Mouse (Mus musculus) urinary bladder, postnatal 4 days (tissue): Measurements from ENCODE around the gene Aanat.

Source experiments
- DNase-seq, 2 experiments: peaks; one replicate each; pipeline ENCODE4 v3.0.0; 2021 to 2022; ENCODE audit warnings: low spot score in 2 of 2

Aanat gene

DNA sequence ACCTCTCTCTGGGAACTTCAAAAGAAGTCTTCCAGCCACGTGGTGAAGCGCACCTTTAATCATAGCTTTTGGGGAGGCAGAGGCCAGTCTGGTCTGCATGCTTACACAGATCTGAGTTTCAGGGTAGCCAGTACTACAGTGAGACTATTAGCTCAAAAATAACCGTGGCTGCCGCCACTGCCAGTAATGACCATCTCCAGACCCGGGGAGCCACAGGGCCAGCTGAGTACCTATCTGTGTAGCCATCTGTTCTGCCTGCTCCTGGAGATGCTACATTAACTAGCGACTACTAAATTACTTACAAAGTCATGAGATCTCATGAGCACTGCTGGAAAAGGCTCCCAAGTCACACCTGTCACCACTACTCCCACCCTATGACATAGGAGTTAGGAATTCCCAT lies 11.2 kb upstream of the Aanat start:
- no peak for DNase-seq

DNA sequence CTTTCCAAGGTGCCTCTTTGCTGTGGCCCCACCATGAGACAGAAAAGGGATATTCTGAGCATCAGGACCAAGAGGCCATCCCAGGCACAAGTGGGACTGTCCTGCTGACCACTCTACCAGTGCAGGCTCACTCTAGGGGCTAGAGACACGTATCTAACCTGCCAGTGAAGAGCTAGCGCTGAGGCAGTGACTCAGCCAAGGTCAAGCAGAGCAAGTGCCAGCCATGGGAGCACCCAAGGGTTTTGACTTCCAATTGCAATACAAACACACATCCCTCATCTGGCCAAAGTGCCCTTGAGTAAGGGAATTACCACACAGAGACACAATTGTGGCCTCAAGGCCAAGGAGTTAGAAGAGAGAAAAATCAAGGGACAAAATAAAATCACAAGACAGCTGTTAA lies 10.8 kb upstream of the Aanat start:
- DNase-seq = no peak

DNA sequence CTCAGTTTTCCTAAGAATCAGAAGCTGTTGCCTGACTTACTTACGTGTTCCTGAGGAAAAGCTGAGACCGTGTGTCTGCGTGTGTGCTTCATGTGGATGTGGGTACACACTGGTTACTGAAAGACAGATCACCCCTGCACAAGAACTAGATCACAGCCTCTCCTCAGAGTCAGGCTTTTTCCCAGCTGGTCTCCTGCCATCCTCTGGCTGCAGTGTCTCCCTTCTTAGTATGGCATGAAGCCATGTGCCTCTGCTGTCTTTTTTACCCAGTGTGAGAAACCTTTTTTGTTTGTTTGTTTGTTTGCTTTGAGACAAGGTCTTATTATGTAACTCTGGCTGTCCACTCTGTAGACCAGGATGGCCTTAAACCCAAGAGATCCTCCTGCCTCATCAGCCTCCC lies 7.0 kb upstream of the Aanat start:
- DNase-seq = no peak

DNA sequence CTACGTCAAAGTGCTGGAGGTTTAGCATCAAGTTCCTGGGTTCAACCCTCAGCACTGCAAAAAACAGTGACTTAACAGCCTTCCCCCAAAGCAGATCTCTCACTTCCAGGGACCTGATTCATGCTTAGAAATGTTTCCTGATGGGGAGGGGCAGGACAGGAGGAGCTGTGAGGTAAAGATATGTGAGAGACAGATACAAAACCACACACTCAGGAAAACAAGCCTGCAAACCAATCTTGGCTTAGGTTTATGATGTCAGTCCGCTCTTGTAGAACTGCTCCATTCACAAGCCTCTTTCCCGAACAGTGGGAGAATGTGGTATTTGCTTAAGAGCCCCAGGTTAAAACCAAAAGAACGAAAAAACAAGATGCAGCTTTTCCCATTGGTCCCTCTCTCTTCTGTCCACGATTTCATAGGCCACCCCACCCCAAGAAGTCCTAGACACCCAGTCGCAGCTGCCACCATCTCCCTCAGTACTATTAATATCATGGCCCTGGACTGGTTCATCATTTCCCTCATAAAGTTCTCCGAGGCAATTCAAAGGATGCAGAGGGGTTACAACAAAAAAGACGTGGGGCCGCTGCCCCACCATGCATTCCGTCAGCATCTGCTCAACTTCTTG lies 6.1 kb upstream of the Aanat start:
- no peak for DNase-seq

DNA sequence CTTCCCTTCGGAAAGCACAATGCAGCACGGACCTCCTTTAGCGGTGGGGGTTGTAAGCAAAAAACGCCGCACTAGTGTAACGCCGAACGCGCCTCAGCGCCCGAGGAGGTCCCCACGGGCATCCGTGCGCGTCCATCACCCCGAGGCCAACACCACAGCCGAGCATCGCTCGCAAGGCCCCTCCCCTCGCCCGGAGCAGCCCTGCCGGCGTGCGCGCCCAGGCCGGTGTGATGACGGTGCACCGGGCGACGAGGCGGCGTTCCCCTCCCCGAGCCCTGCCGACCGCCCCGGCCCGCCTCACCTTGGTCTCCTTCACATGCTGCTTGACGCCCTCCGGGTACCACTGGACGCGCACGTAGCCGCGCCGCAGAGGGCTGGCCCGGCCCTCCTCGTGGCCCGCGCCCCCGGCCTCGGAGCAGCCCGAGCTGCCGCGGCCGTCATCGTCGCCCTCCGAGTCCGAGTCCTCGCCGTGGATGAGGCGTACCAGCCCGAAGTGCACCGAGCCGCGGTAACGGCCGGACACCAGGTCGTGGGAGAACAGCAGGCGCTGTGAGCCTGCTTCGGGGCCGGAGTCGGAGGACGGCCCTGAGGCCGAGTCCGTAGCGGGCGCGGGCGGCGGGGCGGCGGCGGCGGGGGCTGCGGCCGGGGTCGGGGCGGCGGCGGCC lies 5.4 kb upstream of the Aanat start:
- peak in 1 of 2 experiments; percentile 43 for DNase-seq

DNA sequence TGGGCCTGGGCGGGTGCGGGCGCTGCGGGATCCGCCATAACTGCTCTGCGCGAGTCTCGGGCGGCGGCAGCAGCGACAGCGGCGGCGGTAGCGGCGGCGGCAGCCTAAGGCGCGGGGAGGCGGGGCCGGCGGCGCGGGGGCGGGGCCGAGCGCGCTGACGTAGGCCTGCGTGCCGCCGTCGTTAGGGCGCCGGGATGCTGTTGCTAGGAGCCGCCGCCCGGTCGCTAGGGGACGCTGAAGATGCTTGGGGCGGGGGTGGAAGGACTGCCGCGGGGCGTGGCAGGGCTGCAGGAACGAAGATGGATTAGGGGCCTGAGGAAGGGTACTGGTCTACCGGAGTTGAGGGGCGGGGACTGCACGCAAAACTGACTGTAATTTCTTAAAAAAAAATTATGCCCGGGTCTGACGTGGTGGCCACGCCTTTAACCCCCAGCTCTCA lies 4.8 kb upstream of the Aanat start, which contains the start of gene Ube2o:
Gene Ube2o (minus strand): TSS at position 72 of the 439 bp plus-strand sequence.
- peak; percentile 84 to 85 for DNase-seq

DNA sequence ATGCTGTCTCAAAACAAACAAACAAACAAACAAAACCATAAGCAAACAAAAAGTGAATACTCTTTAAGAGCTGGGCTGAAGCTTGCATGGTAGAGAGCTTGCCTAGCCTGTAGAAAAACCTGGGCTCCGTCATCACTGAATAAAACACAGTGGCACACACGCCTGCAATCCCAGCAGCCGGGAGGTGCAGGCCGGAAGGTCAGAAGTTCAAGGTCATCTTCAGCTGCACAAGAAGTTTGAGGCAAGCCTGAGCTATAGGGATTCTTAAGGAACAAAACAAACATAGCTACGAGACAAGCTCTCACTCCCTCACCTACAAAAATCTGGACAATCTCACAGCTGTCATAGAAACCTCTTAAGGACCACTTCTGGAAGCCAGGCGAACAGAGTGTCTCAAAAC lies 550 bp upstream of the Aanat start:
- DNase-seq = no peak

DNA sequence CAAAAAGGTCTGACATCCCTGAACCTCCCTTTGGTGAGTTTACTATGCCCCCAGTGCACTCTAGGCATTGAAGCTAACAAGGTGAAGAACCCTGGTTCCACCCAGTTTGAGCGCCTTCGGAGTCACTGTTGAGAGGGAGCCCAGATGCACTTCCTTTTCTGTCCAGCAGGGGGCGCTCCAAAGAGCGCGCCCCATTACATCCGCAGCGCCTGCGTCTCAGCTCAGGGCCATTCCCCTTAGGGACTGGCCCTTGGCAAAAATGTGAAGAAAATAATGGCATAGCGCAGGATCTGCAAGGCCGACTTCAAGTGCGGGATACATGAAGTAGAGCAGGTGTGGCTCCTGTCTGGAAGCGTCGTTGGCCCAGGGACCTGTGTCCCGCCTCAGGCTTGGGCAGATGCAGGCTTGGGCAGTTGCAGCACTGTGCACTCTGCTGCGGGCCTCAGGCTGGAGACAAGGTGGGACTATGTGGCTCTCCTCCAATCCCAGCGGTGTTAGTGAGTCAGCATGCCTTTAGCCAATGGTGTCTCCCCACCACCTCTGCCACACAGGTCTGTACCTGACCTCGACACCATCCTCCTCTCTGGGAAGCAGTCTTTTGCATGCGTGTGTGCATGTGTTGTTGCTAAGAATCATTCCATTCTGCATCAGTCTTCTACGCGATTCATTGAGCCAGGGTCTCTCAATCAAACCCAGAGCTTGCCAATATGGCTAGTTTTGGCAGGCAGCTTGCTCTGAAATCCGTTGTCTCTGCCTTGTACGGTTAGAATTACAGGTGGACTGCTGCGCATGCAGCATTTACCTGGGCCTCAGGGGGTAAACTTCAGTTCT lies 784 bp downstream of the Aanat start:
- DNase-seq = peak; percentile 53 to 77

DNA sequence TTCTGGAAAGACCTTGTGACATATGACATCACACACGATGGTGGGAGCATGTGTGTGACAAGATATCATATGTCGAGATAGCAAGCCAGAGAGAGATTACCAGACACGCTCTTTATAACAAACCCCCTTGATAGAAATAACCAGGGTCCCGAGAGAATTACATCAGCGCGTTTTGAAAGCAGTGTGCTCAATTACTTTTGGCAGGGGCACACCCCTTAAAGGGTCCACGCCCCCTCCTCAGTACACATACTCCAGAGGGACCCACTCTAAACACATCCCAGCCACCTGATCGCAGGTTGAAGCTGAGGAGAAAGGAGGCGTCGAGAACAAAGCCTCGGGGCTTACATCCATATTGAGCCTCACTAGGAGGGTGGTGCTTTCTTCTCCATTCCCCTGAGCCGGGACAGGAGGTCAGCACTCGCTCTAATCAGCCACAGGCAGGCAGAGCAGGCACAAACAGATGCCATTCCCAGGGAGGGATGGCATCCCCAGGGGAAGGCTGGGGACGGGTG lies 2.8 kb downstream of the Aanat start:
- DNase-seq = no peak

DNA sequence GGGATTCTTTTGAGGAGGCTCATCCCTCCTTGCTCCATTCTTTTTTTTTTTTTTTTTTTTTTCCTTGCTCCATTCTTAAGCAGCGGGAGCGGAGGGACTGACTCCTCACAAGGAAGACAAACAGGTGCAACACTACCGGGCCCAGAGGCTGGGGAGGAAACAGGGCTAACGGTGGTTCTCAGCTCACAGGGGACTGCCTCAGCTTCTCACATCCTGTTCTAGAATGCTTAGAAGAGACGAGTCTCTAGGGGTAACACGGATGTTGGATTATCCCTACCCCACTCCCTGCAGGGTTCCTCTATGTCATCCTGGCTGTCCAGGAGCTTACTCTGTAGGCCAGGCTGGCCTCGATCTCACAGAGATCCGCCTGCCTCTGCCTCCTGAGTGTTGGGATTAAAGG lies 3.3 kb downstream of the Aanat start:
- no peak for DNase-seq

DNA sequence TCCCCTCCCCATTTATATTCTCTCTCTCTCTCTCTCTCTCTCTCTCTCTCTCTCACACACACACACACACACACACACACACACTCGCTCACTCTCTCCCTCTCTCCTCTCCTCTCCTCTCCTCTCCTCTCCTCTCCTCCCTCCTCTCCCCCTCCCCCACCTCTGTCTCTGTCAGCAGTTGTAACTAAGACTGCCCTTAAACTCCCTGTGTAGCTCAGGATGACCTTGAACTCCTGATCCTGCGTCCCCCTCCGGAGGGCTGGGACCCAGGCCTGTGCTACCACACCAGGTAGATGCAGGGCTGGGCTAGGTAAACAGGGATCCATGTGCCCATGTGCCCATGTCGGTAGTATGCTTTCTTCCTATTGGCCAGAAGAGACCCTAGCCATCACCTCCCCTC lies 5.4 kb downstream of the Aanat start:
- no peak for DNase-seq

DNA sequence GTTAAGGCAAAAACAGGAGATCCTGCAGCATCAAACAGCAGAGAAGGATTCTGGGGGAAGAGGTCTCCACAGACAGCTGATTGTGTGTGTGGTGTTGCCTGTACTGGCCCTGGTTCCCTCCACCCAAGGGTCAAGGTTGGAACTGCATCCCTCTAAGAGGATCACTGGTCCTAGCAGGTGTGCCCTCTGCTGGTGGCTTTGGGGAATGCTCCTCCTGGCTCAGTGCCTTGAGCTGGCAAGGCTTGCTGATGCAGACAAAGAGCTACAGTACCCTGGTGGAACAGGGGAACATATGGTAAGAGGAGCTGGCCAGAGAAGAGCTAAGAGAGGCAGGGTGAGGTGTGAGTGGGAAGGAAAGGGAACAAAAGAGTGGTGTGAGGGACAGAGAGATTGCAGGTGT lies 6.2 kb downstream of the Aanat start:
- peak; percentile 88 to 95 for DNase-seq

DNA sequence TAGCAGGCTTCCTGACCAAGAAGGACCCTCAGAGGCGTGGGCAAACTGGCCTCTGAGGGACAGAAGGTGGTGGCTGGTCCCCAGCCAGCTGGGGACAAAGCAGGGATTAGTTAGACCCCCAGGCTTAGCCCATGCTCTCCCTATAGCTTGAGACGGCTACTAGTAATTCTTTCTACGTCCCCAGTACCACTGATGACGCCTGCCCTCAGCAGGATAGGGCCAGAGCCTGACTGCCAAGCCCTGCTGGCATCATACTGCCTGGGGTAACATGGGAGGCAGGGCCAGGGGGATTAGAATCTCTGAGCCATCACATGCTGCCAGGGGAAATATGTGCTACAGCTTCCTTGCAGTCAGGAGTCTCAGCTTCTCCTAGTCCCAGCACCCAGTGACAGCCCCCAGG lies 7.1 kb downstream of the Aanat start:
- DNase-seq = no peak

DNA sequence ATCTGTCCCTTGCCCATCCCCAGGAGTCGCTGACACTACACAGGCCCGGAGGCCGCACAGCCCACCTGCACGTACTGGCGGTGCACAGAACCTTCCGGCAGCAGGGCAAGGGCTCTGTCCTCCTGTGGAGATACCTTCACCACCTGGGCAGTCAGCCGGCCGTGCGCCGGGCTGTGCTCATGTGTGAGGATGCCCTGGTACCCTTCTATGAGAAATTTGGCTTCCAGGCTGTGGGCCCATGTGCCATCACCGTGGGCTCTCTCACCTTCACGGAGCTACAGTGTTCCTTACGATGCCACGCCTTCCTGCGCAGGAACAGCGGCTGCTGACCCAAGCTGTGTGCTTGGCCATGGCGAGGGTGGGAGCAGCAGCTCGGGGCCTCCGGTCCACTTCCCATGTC lies 10.5 kb downstream of the Aanat start:
- no peak for DNase-seq

DNA sequence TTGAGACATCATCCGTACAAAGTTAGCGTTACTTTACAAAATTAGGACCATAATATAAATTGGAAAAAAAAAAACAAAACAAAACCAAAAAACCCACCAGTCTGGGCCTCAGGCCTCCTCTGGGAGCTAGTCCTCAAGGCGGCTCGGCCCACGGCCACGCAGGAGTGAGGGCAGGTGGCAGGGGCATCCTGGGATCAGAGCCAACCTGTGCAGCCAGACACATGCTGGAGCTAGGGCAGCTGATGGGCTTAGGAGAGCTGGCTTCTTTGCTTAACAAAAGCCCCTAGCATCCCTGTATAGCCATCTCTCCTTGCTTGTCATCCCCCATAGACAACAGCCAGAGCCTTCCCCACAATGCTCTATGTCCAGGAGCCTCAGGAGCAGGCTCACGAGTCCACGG lies 12.0 kb downstream of the Aanat start:
- DNase-seq = no peak

DNA sequence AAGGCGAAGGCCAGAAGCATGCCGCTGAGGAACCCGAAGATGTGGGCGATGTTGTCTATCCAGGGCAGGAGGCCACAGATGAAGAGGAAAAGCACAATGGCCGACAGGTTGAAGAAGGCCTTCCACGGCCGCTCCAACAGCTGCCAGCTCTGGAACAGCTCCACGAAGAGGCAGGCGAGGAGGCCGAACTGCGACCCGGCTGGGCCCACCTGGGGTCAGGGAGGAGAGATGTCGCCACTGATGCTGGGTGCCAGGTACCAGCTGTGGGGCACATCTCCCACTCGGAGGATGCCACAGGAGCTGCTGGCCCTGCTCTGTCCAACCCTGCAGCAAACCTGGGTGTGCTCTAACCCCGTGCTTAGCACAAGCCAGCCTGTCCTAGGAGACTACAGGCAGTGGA lies 13.0 kb downstream of the Aanat start:
- DNase-seq = no peak

DNA sequence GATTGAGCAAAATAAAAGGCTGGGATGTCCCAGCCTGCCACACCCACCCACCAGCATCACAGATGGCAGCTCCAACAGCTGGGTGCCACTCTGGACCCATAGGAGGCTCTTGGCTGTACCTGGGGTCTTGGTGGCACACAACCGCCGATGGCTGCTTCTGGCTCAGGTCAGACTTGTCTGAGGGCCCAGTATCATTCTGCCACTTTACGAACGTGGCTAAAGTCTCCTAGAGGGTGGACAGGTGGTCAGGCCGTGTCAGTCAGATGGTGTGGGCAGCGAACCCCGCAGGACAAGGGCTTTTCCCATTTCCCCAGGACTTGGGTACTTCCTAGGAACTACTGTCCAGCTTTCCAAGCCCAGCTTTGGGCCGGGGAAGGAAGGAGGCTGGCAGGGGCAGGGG lies 14.9 kb downstream of the Aanat start:
- no peak for DNase-seq

DNA sequence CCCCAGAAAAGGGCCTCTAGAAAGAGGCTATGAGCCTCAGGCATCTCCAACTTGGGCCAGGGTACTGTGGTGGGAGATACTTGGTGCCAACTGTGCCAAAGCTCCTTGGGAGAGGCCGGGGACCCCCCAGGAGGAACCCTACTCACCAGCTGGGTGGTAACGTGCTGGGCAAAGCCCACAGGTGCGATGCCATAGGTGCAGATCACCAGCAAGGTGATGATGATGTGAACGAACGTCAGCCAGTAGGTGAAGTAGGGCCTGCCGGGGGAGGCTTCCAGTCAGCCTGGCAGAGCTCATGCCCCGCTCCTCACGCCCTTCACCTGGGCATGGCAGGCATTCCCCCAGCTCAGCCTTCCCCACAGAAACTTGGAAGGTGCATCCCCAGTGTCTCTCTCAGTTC lies 15.8 kb downstream of the Aanat start:
- DNase-seq = no peak

DNA sequence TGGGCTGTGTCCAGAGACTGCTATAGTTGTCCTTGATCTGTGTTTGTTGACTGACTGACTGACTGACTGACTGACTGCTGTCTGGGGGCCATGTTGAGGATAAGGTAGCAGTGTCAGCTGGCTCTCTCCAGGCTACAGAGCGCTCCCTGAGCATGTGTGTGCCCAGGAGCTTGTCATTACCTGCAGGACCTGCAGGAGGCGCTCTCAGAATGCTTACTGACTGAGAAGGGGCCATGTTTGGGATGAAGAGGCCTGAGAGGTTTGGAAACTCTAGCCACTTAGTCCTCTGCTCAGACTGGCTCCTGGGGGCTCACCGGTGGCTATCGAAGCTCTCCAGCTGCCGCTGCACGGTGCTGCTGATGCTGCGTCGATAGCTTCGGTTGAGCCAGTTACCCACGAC lies 17.1 kb downstream of the Aanat start:
- no peak for DNase-seq

DNA sequence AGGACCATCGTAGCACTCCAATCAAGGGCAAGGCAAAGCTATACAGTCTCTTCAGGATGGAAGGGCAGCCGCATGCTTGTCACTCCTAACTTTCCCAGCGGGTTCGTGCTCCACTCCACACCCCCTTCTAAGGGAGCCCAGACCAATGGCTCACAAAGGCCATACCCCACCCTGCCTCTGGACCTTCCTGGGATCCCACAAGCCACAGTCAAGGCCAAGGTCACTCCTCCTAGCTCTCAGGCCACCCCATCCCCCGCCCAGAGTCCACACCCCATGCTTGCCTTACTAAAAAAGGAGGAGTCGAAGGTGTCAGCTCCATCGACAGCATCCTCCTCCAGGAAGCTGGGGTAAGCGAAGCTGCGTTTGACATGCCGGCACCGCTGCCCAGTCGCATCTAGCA lies 17.9 kb downstream of the Aanat start:
- DNase-seq = no peak

DNA sequence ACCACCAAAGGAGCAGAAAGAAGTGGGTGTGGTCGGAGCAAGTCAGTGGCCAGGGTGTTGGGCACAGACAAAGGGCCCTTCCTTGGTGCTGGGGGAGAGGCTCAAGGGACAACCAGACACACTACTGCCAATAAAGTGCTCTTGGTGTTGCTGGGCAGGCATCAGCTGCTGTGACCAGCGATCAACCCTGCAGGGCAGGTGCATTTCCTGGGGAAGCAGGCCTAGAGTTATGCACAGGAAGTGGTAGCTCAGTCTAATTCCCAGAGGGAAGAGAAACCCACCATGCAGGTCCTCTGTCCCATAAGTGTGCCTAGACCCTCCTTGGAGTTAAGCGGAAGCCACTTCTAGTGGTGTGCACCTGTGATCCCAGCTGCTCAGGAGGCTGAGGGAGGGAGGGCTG lies 21.5 kb downstream of the Aanat start:
- DNase-seq = no peak

DNA sequence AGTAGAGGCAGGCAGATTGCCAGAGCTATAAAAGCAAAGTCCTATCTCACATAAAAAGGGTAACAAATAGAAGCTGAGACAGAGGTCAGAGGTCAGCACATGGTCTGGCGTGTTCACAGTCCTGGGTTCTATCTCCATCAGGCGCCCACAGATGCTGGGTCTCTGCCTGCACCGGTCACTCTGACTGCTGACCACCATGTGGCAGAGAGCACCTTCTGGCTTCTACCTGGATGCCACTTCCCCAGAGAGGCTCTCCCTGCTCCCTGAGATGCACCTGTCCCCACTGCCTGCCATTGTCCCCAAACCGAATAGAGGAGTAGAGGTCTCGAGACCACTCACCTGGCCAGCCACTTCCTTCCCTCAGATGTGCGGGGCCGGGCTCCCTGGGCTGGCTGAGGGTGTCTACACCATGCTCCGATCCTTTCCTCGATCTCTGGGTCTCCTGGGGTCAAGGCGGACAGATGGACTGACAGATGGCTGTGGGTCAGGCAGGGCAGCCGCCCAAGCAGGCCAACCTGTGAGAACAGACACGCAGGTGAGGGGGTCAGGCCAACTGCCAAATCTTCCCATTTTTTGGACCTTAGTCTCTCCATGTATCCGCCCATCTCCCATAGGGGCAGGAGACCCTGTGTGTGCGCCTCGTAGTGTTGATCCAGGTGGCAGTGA lies 23.9 kb downstream of the Aanat start:
- no peak for DNase-seq
